Mouse (Mus musculus): ENCODE results near the gene Hapln4. TPM values are rescaled to one million over a fixed set of nuclear protein-coding genes. Genes with fewer than 3 reads are reported as not detected.
"Not testable (repeated sequence)": the region's sequence is repeated elsewhere in the genome, so short reads cannot be mapped to it uniquely, and the experiment has no call there.

Gene Hapln4
- polyA plus RNA-seq, 1 experiment from 2014 or later = not detected

- not testable (repeated sequence) for H3K4me1 ChIP-seq (ENCODE audit: insufficient read depth, low read depth, low read length); H3K4me2 ChIP-seq (replicated peaks; ENCODE audit: low read depth, low read length); H3K9me3 ChIP-seq (ENCODE audit: low read length); ATAC-seq; DNase-seq (ENCODE audit: low spot score); H3K4me3 ChIP-seq (ENCODE audit: low read depth, low read length); H3K27ac ChIP-seq (ENCODE audit: low read length); H3K36me3 ChIP-seq (ENCODE audit: insufficient read depth, low read length); H3K9ac ChIP-seq (replicated peaks; ENCODE audit: low read depth); H3K27me3 ChIP-seq (replicated peaks; ENCODE audit: insufficient read depth, low read length)
- WGBS = 92% methylated on average over 5 of the region's 5 CpGs
- 0 out of 2 replicates have a peak, but pooled peaks have one; percentile 5 for TF ChIP-seq CTCF (IDR thresholded peaks at IDR 0.05)
Measured at GRCm38 (mm10) chr8:70050434-70050833, 32.8 kb upstream of the Hapln4 start.

GRCm38 (mm10) chr8:70057721-70058120 is 25.5 kb upstream of the Hapln4 start:
- ATAC-seq (no peak), DNase-seq (ENCODE audit: low spot score) (no peak)
- H3K36me3 ChIP-seq (ENCODE audit: insufficient read depth, low read length) = peaks cover 48% of the 10 kb centered on the region; the same call in 1 of the 2 replicates

GRCm38 (mm10) chr8:70071836-70072440 is 11.3 kb upstream of the Hapln4 start:
- H3K27me3 ChIP-seq (replicated peaks; ENCODE audit: insufficient read depth, low read length) = no peaks in the 10 kb centered on the region
- H3K9ac ChIP-seq (replicated peaks; ENCODE audit: low read depth) = no peak overlapping the region
- peak; percentile 58 for DNase-seq (ENCODE audit: low spot score)
- no peak overlapping the region for H3K27ac ChIP-seq (ENCODE audit: low read length)
- TF ChIP-seq CTCF (IDR thresholded peaks at IDR 0.05) (no peak), EP300 (IDR thresholded peaks at IDR 0.05) (no peak)
- no peaks in the 10 kb centered on the region for H3K9me3 ChIP-seq (ENCODE audit: low read length)
- no peak overlapping the region for H3K4me2 ChIP-seq (replicated peaks; ENCODE audit: low read depth, low read length)
- 75% methylated on average over 2 of the region's 2 CpGs for WGBS
- H3K4me3 ChIP-seq (ENCODE audit: low read depth, low read length) = no peak overlapping the region
- peaks cover 8% of the 10 kb centered on the region; the same call in 1 of the 2 replicates for H3K4me1 ChIP-seq (ENCODE audit: insufficient read depth, low read depth, low read length)
- peaks cover 11% of the 10 kb centered on the region for H3K36me3 ChIP-seq (ENCODE audit: insufficient read depth, low read length)
- ATAC-seq = peak; percentile 75

More at GRCm38 (mm10) chr8:70057721-70058120, 25.5 kb upstream of the Hapln4 start:
- TF ChIP-seq CTCF (IDR thresholded peaks at IDR 0.05) (no peak), EP300 (IDR thresholded peaks at IDR 0.05) (no peak)
- WGBS = 71% methylated on average over 1 of the region's 1 CpGs
- Histone ChIP-seq H3K4me1 (ENCODE audit: insufficient read depth, low read depth, low read length) (no peaks in the 10 kb centered on the region), H3K4me2 (replicated peaks; ENCODE audit: low read depth, low read length) (no peak overlapping the region), H3K4me3 (ENCODE audit: low read depth, low read length) (no peak overlapping the region), H3K27me3 (replicated peaks; ENCODE audit: insufficient read depth, low read length) (no peaks in the 10 kb centered on the region), H3K9me3 (ENCODE audit: low read length) (no peaks in the 10 kb centered on the region), H3K27ac (ENCODE audit: low read length) (no peak overlapping the region), H3K9ac (replicated peaks; ENCODE audit: low read depth) (no peak overlapping the region)

- Histone ChIP-seq H3K36me3 (ENCODE audit: insufficient read depth, low read length) (peaks cover 8% of the 10 kb centered on the region), H3K27me3 (replicated peaks; ENCODE audit: insufficient read depth, low read length) (no peaks in the 10 kb centered on the region), H3K4me2 (replicated peaks; ENCODE audit: low read depth, low read length) (peak within 1 kb of the TSS; percentile 54), H3K9me3 (ENCODE audit: low read length) (no peaks in the 10 kb centered on the region), H3K4me3 (ENCODE audit: low read depth, low read length) (peak within 1 kb of the TSS; percentile 28), H3K9ac (replicated peaks; ENCODE audit: low read depth) (no peak within 1 kb of the TSS), H3K4me1 (ENCODE audit: insufficient read depth, low read depth, low read length) (peaks cover 8% of the 10 kb centered on the region; the same call in 1 of the 2 replicates), H3K27ac (ENCODE audit: low read length) (no peak within 1 kb of the TSS)
- ATAC-seq (peak; percentile 79), DNase-seq (ENCODE audit: low spot score) (peak; percentile 66)
- 9% methylated on average over 21 of the region's 27 CpGs for WGBS
- TF ChIP-seq CTCF (IDR thresholded peaks at IDR 0.05) = no peak
- no peak for TF ChIP-seq EP300 (IDR thresholded peaks at IDR 0.05)
Measured at GRCm38 (mm10) chr8:70072441-70073069, 10.7 kb upstream of the Hapln4 start, which contains the start of gene Tm6sf2. Gene Tm6sf2 (plus strand): TSS chr8:70072924.

- WGBS = 57% methylated on average over 8 of the region's 8 CpGs
- ATAC-seq (no peak), DNase-seq (ENCODE audit: low spot score) (no peak)
- TF ChIP-seq CTCF (IDR thresholded peaks at IDR 0.05) = no peak
- no peak for TF ChIP-seq EP300 (IDR thresholded peaks at IDR 0.05)
- H3K9me3 ChIP-seq (ENCODE audit: low read length) = no peaks in the 10 kb centered on the region
- no peaks in the 10 kb centered on the region for H3K27me3 ChIP-seq (replicated peaks; ENCODE audit: insufficient read depth, low read length)
- H3K36me3 ChIP-seq (ENCODE audit: insufficient read depth, low read length) = peaks cover 8% of the 10 kb centered on the region
- peaks cover 8% of the 10 kb centered on the region; the same call in 1 of the 2 replicates for H3K4me1 ChIP-seq (ENCODE audit: insufficient read depth, low read depth, low read length)
- H3K9ac ChIP-seq (replicated peaks; ENCODE audit: low read depth) = no peak overlapping the region
- H3K4me3 ChIP-seq (ENCODE audit: low read depth, low read length) = peak overlapping the region; percentile 28
- H3K4me2 ChIP-seq (replicated peaks; ENCODE audit: low read depth, low read length) = peak overlapping the region; percentile 54
- no peak overlapping the region for H3K27ac ChIP-seq (ENCODE audit: low read length)
Measured at GRCm38 (mm10) chr8:70073120-70073519, 10.1 kb upstream of the Hapln4 start.

GRCm38 (mm10) chr8:70073682-70074081 is 9.6 kb upstream of the Hapln4 start:
- no peak overlapping the region for H3K27ac ChIP-seq (ENCODE audit: low read length)
- no peak overlapping the region for H3K9ac ChIP-seq (replicated peaks; ENCODE audit: low read depth)
- no peak overlapping the region for H3K4me3 ChIP-seq (ENCODE audit: low read depth, low read length)
- no peaks in the 10 kb centered on the region for H3K27me3 ChIP-seq (replicated peaks; ENCODE audit: insufficient read depth, low read length)
- H3K4me1 ChIP-seq (ENCODE audit: insufficient read depth, low read depth, low read length) = peaks cover 8% of the 10 kb centered on the region; the same call in 1 of the 2 replicates
- no peaks in the 10 kb centered on the region for H3K9me3 ChIP-seq (ENCODE audit: low read length)
- DNase-seq (ENCODE audit: low spot score) (no peak), ATAC-seq (no peak)
- 56% methylated on average over 1 of the region's 1 CpGs for WGBS
- no peak overlapping the region for H3K4me2 ChIP-seq (replicated peaks; ENCODE audit: low read depth, low read length)
- TF ChIP-seq EP300 (IDR thresholded peaks at IDR 0.05) = no peak
- no peak for TF ChIP-seq CTCF (IDR thresholded peaks at IDR 0.05)
- peaks cover 5% of the 10 kb centered on the region for H3K36me3 ChIP-seq (ENCODE audit: insufficient read depth, low read length)

Measured in lung, postnatal 0 days (tissue).